Mouse (Mus musculus): Measurements from ENCODE around the gene Slfn14. TPM values are rescaled to one million over a fixed set of nuclear protein-coding genes. Genes with fewer than 3 reads are reported as not detected.
"Not testable (repeated sequence)": the region's sequence is repeated elsewhere in the genome, so short reads cannot be mapped to it uniquely, and the experiment has no call there.

Gene Slfn14
- polyA plus RNA-seq, 1 experiment from 2014 or later, result not detected

GRCm38 (mm10) chr11:83233621-83234020 lies 52.9 kb downstream of the Slfn14 start:
- ATAC-seq, result not testable (repeated sequence)

GRCm38 (mm10) chr11:83230966-83231365 lies 55.6 kb downstream of the Slfn14 start:
- Histone ChIP-seq H3K9me3 (ENCODE audit: control insufficient read depth, low read length) (no peaks in the 10 kb centered on the region), H3K27me3 (replicated peaks; ENCODE audit: control insufficient read depth, insufficient read depth, low read length) (no peaks in the 10 kb centered on the region), H3K4me3 (ENCODE audit: low read length) (no peak overlapping the region), H3K4me1 (ENCODE audit: control insufficient read depth, insufficient read depth, low read depth, low read length) (no peaks in the 10 kb centered on the region), H3K27ac (ENCODE audit: low read depth, low read length) (no peak overlapping the region), H3K9ac (ENCODE audit: low read depth, low read length) (no peak overlapping the region), H3K4me2 (ENCODE audit: low read length) (no peak overlapping the region), H3K36me3 (ENCODE audit: control insufficient read depth, insufficient read depth, low read length) (no peaks in the 10 kb centered on the region)
- no peak for ATAC-seq
- WGBS, result 68% methylated on average over 3 of the region's 3 CpGs

More at GRCm38 (mm10) chr11:83233621-83234020, 52.9 kb downstream of the Slfn14 start:
- H3K27ac ChIP-seq (ENCODE audit: low read depth, low read length); H3K9ac ChIP-seq (ENCODE audit: low read depth, low read length); H3K27me3 ChIP-seq (replicated peaks; ENCODE audit: control insufficient read depth, insufficient read depth, low read length); H3K4me1 ChIP-seq (ENCODE audit: control insufficient read depth, insufficient read depth, low read depth, low read length); H3K9me3 ChIP-seq (ENCODE audit: control insufficient read depth, low read length); H3K36me3 ChIP-seq (ENCODE audit: control insufficient read depth, insufficient read depth, low read length); H3K4me2 ChIP-seq (ENCODE audit: low read length); H3K4me3 ChIP-seq (ENCODE audit: low read length): not testable (repeated sequence)
- WGBS, result 51% methylated on average over 5 of the region's 5 CpGs

GRCm38 (mm10) chr11:83227926-83228723 lies 58.4 kb downstream of the Slfn14 start:
- Histone ChIP-seq H3K4me2 (ENCODE audit: low read length) (no peak overlapping the region), H3K4me3 (ENCODE audit: low read length) (no peak overlapping the region), H3K36me3 (ENCODE audit: control insufficient read depth, insufficient read depth, low read length) (no peaks in the 10 kb centered on the region), H3K9me3 (ENCODE audit: control insufficient read depth, low read length) (no peaks in the 10 kb centered on the region), H3K9ac (ENCODE audit: low read depth, low read length) (no peak overlapping the region), H3K4me1 (ENCODE audit: control insufficient read depth, insufficient read depth, low read depth, low read length) (no peaks in the 10 kb centered on the region), H3K27ac (ENCODE audit: low read depth, low read length) (no peak overlapping the region), H3K27me3 (replicated peaks; ENCODE audit: control insufficient read depth, insufficient read depth, low read length) (no peaks in the 10 kb centered on the region)
- 85% methylated on average over 7 of the region's 7 CpGs for WGBS
- no peak for ATAC-seq

GRCm38 (mm10) chr11:83225371-83225960 lies 61.1 kb downstream of the Slfn14 start:
- no peak overlapping the region for H3K4me2 ChIP-seq (ENCODE audit: low read length)
- H3K9ac ChIP-seq (ENCODE audit: low read depth, low read length), result no peak overlapping the region
- no peaks in the 10 kb centered on the region for H3K27me3 ChIP-seq (replicated peaks; ENCODE audit: control insufficient read depth, insufficient read depth, low read length)
- H3K36me3 ChIP-seq (ENCODE audit: control insufficient read depth, insufficient read depth, low read length), result no peaks in the 10 kb centered on the region
- H3K4me3 ChIP-seq (ENCODE audit: low read length), result no peak overlapping the region
- no peaks in the 10 kb centered on the region for H3K4me1 ChIP-seq (ENCODE audit: control insufficient read depth, insufficient read depth, low read depth, low read length)
- no peak overlapping the region for H3K27ac ChIP-seq (ENCODE audit: low read depth, low read length)
- H3K9me3 ChIP-seq (ENCODE audit: control insufficient read depth, low read length), result no peaks in the 10 kb centered on the region
- ATAC-seq, result no peak
- WGBS, result 93% methylated on average over 9 of the region's 9 CpGs

Other genes starting within 250 kb of the Slfn14 start
- gene Slfn2, start 221.6 kb downstream of the Slfn14 start, polyA plus RNA-seq (2015; fragmentation: Nextera tagmentation; extraction: Ambion mirVana), result 1.3 TPM in 2 replicates
- gene Slfn1, start 169.9 kb downstream of the Slfn14 start, polyA plus RNA-seq (2015; fragmentation: Nextera tagmentation; extraction: Ambion mirVana), result 0.08 TPM in 1 of 2 replicates, not detected in the other
- gene Slfn4, start 111.5 kb downstream of the Slfn14 start, polyA plus RNA-seq (2015; fragmentation: Nextera tagmentation; extraction: Ambion mirVana), result not detected in 2 replicates
- gene Slfn3, start 95.4 kb downstream of the Slfn14 start, polyA plus RNA-seq (2015; fragmentation: Nextera tagmentation; extraction: Ambion mirVana), result 0.18 and 0.52 TPM in 2 replicates
- 113 and 131 TPM in 2 replicates for gene Ap2b1, start 12.3 kb upstream of the Slfn14 start, polyA plus RNA-seq (2015; fragmentation: Nextera tagmentation; extraction: Ambion mirVana)
- 15.0 and 16.7 TPM in 2 replicates for gene Pex12, start 15.9 kb upstream of the Slfn14 start, polyA plus RNA-seq (2015; fragmentation: Nextera tagmentation; extraction: Ambion mirVana)
- 15.1 and 32.7 TPM in 2 replicates for gene Rasl10b, start 122.4 kb upstream of the Slfn14 start, polyA plus RNA-seq (2015; fragmentation: Nextera tagmentation; extraction: Ambion mirVana)
- 0.92 and 1.2 TPM in 2 replicates for gene Gas2l2, start 142.7 kb upstream of the Slfn14 start, polyA plus RNA-seq (2015; fragmentation: Nextera tagmentation; extraction: Ambion mirVana)
- 0.50 and 0.56 TPM in 2 replicates for gene 1700020L24Rik, start 151.0 kb upstream of the Slfn14 start, polyA plus RNA-seq (2015; fragmentation: Nextera tagmentation; extraction: Ambion mirVana)
- 3.2 and 3.4 TPM in 2 replicates for gene Mmp28, start 176.3 kb upstream of the Slfn14 start, polyA plus RNA-seq (2015; fragmentation: Nextera tagmentation; extraction: Ambion mirVana)
- 7.3 and 9.4 TPM in 2 replicates for gene Taf15, start 186.4 kb upstream of the Slfn14 start, polyA plus RNA-seq (2015; fragmentation: Nextera tagmentation; extraction: Ambion mirVana)
- not detected in 2 replicates for gene Heatr9, start 235.4 kb upstream of the Slfn14 start, polyA plus RNA-seq (2015; fragmentation: Nextera tagmentation; extraction: Ambion mirVana)
- 0.33 TPM in 1 of 2 replicates, not detected in the other for gene Ccl5, start 243.8 kb upstream of the Slfn14 start, polyA plus RNA-seq (2015; fragmentation: Nextera tagmentation; extraction: Ambion mirVana)